Mouse (Mus musculus) C2C12 (cell line): ENCODE measurements around the gene Obsl1.

Experiments used
- CEBPB ChIP-seq: IDR thresholded peaks from one replicate; pipeline ENCODE4 v1.6.1; 2011; ENCODE audit warnings: low read depth, mild to moderate bottlenecking, control low read depth, moderate library complexity
- CTCF ChIP-seq: IDR thresholded peaks from one replicate; pipeline ENCODE4 v1.5.1; 2011; ENCODE audit not compliant: control insufficient read depth, insufficient read depth, insufficient read length
- FOSL1 ChIP-seq: IDR thresholded peaks from one replicate; pipeline ENCODE4 v1.8.0; 2011; ENCODE audit warnings: mild to moderate bottlenecking, low read length; ENCODE audit not compliant: poor library complexity, insufficient read depth, severe bottlenecking
- MAX ChIP-seq: IDR thresholded peaks from one replicate; pipeline ENCODE4 v1.6.1; 2011; ENCODE audit warnings: mild to moderate bottlenecking, control low read depth
- MYOD1 ChIP-seq: IDR thresholded peaks from one replicate; pipeline ENCODE4 v1.6.1; 2011; ENCODE audit warnings: low read depth; ENCODE audit not compliant: control insufficient read depth, insufficient read length
- MYOG ChIP-seq: IDR thresholded peaks from one replicate; pipeline ENCODE4 v1.6.1; 2011; ENCODE audit not compliant: control insufficient read depth, insufficient read length; ENCODE audit errors: extremely low read depth
- USF1 ChIP-seq: IDR thresholded peaks from one replicate; pipeline ENCODE4 v1.6.1; 2011; ENCODE audit warnings: low read depth, mild to moderate bottlenecking, control low read depth, moderate library complexity

GRCm38 (mm10) chr1:75455433-75455832 is 50.8 kb downstream of the Obsl1 start:
- no peak for TF ChIP-seq CTCF
- TF ChIP-seq MAX: peak; percentile 55
- TF ChIP-seq USF1: no peak
- TF ChIP-seq CEBPB: no peak
- no peak for TF ChIP-seq MYOG
- TF ChIP-seq MYOD1: no peak
- TF ChIP-seq FOSL1: no peak
